Mouse (Mus musculus) limb, embryonic 14.5 days (tissue): ENCODE measurements around the gene Il25. TPM values are rescaled to one million over a fixed set of nuclear protein-coding genes. Genes with fewer than 3 reads are reported as not detected.

Experiments
- ATAC-seq: fragments of 200-750 bp; cut with Nextera tagmentation; 2 replicates; pipeline ENCODE4 v1.8.0; 2017; ENCODE audit warnings: low read depth, moderate number of reproducible peaks, moderate TSS enrichment; ENCODE audit not compliant: low FRiP score
- DNase-seq: peaks from one replicate; pipeline ENCODE4 v3.0.0-alpha.2; 2015; ENCODE audit warnings: low spot score
- H3K27ac ChIP-seq: fragments of 300-500 bp; sonication (generic); replicated peaks from 2 replicates; pipeline ENCODE4 v1.5.1; 2014; ENCODE audit warnings: low read depth, mild to moderate bottlenecking, low read length, moderate library complexity, mixed read lengths
- H3K27me3 ChIP-seq: fragments of 300-500 bp; sonication (generic); 2 replicates; pipeline ENCODE4 v1.6.1; 2014; ENCODE audit warnings: low read length, mixed read lengths; ENCODE audit not compliant: control insufficient read depth, insufficient read depth
- H3K36me3 ChIP-seq: fragments of 300-500 bp; sonication (generic); 2 replicates; pipeline ENCODE4 v1.6.1; 2014; ENCODE audit warnings: mild to moderate bottlenecking, low read length, moderate library complexity, mixed read lengths; ENCODE audit not compliant: control insufficient read depth, insufficient read depth
- H3K4me1 ChIP-seq: fragments of 300-500 bp; sonication (generic); 2 replicates; pipeline ENCODE4 v1.6.1; 2014; ENCODE audit warnings: antibody characterized with exemption, low read length, mixed read lengths; ENCODE audit not compliant: control insufficient read depth, insufficient read depth
- H3K4me2 ChIP-seq: fragments of 300-500 bp; sonication (generic); replicated peaks from 2 replicates; pipeline ENCODE4 v1.6.1; 2014; ENCODE audit warnings: low read depth, mild to moderate bottlenecking, low read length, moderate library complexity; ENCODE audit not compliant: severe bottlenecking
- H3K4me3 ChIP-seq: fragments of 300-500 bp; sonication (generic); replicated peaks from 2 replicates; pipeline ENCODE4 v1.5.1; 2014; ENCODE audit warnings: low read length
- H3K9ac ChIP-seq: fragments of 300-500 bp; sonication (generic); 2 replicates; pipeline ENCODE4 v1.6.1; 2014; ENCODE audit warnings: mild to moderate bottlenecking, low read depth, low read length, moderate library complexity; ENCODE audit not compliant: severe bottlenecking
- H3K9me3 ChIP-seq: fragments of 300-500 bp; sonication (generic); 2 replicates; pipeline ENCODE4 v1.6.1; 2016; ENCODE audit warnings: low read length; ENCODE audit not compliant: control insufficient read depth
- POLR2A ChIP-seq: fragments of 200-500 bp; IDR thresholded peaks from 2 replicates; pipeline ENCODE4 v1.8.0; 2012; ENCODE audit warnings: inconsistent platforms, mild to moderate bottlenecking, moderate library complexity, borderline replicate concordance; ENCODE audit not compliant: insufficient read depth, insufficient read length; ENCODE audit errors: extremely low read depth
- WGBS: fragments of 180-500 bp; shearing (Covaris S2); extraction: QIAGEN DNeasy Blood & Tissue Kit; methylation state at CpG from one replicate; pipeline ENCODE4 v1.1.7; 2014; 5-methylcytosine and 5-hydroxymethylcytosine counted together
- polyA plus RNA-seq, 2 experiments: library from polyadenylated mRNA; depleted of rRNA in 1 of 2; stranded (reverse) in 1 of 2; unstranded in 1 of 2; fragments of >200 nt; fragmentation: Nextera tagmentation in 1 of 2; extraction: Ambion mirVana in 1 of 2; gene quantifications; 2 replicates each; pipeline versions ENCODE4 v1.2.1 to v1.2.3; 2012 to 2014

Il25 gene
- polyA plus RNA-seq, 2 experiments: 0.31 TPM; not detected in 1

- Histone ChIP-seq H3K4me2 (no peak overlapping the region), H3K4me3 (no peak overlapping the region), H3K9ac (no peak overlapping the region), H3K36me3 (no peaks in the 10 kb centered on the region), H3K27ac (no peak overlapping the region), H3K4me1 (no peaks in the 10 kb centered on the region), H3K9me3 (no peaks in the 10 kb centered on the region), H3K27me3 (no peaks in the 10 kb centered on the region)
- WGBS: 84% methylated on average over 6 of the region's 6 CpGs
- ATAC-seq (no peak), DNase-seq (no peak)
- TF ChIP-seq POLR2A: no peak
Measured at GRCm38 (mm10) chr14:54951587-54951986, 19.1 kb downstream of the Il25 start.

- 93% methylated on average over 8 of the region's 8 CpGs for WGBS
- H3K9me3 ChIP-seq: no peaks in the 10 kb centered on the region
- no peak overlapping the region for H3K4me2 ChIP-seq
- ATAC-seq: no peak
- TF ChIP-seq POLR2A: no peak
- no peaks in the 10 kb centered on the region for H3K27me3 ChIP-seq
- DNase-seq: no peak
- no peak overlapping the region for H3K27ac ChIP-seq
- no peak overlapping the region for H3K9ac ChIP-seq
- no peaks in the 10 kb centered on the region for H3K4me1 ChIP-seq
- no peaks in the 10 kb centered on the region for H3K36me3 ChIP-seq
- no peak overlapping the region for H3K4me3 ChIP-seq
Measured at GRCm38 (mm10) chr14:54953664-54954206, 21.2 kb downstream of the Il25 start.

GRCm38 (mm10) chr14:54954474-54954873 lies 22.0 kb downstream of the Il25 start:
- no peaks in the 10 kb centered on the region for H3K27me3 ChIP-seq
- H3K9ac ChIP-seq: no peak overlapping the region
- WGBS: 76% methylated on average over 3 of the region's 3 CpGs
- no peaks in the 10 kb centered on the region for H3K9me3 ChIP-seq
- H3K4me2 ChIP-seq: no peak overlapping the region
- TF ChIP-seq POLR2A: no peak
- H3K27ac ChIP-seq: no peak overlapping the region
- no peaks in the 10 kb centered on the region for H3K4me1 ChIP-seq
- DNase-seq: no peak
- H3K4me3 ChIP-seq: no peak overlapping the region
- ATAC-seq: no peak
- H3K36me3 ChIP-seq: no peaks in the 10 kb centered on the region

- no peak for TF ChIP-seq POLR2A
- Histone ChIP-seq H3K4me1 (no peaks in the 10 kb centered on the region), H3K27ac (no peak overlapping the region), H3K9me3 (no peaks in the 10 kb centered on the region), H3K27me3 (no peaks in the 10 kb centered on the region), H3K4me2 (no peak overlapping the region), H3K9ac (no peak overlapping the region), H3K36me3 (no peaks in the 10 kb centered on the region), H3K4me3 (no peak overlapping the region)
- DNase-seq (no peak), ATAC-seq (no peak)
- WGBS: 76% methylated on average over 3 of the region's 3 CpGs
Measured at GRCm38 (mm10) chr14:54955481-54955880, 23.0 kb downstream of the Il25 start.

- DNase-seq (no peak), ATAC-seq (no peak)
- no peak overlapping the region for H3K9ac ChIP-seq
- H3K4me2 ChIP-seq: no peak overlapping the region
- H3K4me1 ChIP-seq: no peaks in the 10 kb centered on the region
- no peaks in the 10 kb centered on the region for H3K9me3 ChIP-seq
- H3K36me3 ChIP-seq: no peaks in the 10 kb centered on the region
- H3K27ac ChIP-seq: no peak overlapping the region
- H3K4me3 ChIP-seq: no peak overlapping the region
- no peaks in the 10 kb centered on the region for H3K27me3 ChIP-seq
- 81% methylated on average over 9 of the region's 9 CpGs for WGBS
- TF ChIP-seq POLR2A: no peak
Measured at GRCm38 (mm10) chr14:54956533-54956932, 24.0 kb downstream of the Il25 start.

- Histone ChIP-seq H3K4me2 (no peak overlapping the region), H3K9me3 (no peaks in the 10 kb centered on the region), H3K27ac (no peak overlapping the region), H3K27me3 (no peaks in the 10 kb centered on the region), H3K4me3 (no peak overlapping the region), H3K4me1 (no peaks in the 10 kb centered on the region), H3K36me3 (no peaks in the 10 kb centered on the region), H3K9ac (no peak overlapping the region)
- ATAC-seq: no peak
- WGBS: 92% methylated on average over 4 of the region's 4 CpGs
- no peak for TF ChIP-seq POLR2A
- no peak for DNase-seq
Measured at GRCm38 (mm10) chr14:54958503-54958902, 26.0 kb downstream of the Il25 start.
